Mouse (Mus musculus): ENCODE data around the gene Olfr411. TPM values are rescaled to one million over a fixed set of nuclear protein-coding genes. Genes with fewer than 3 reads are reported as not detected.

Gene Olfr411
- polyA plus RNA-seq, 1 experiment from 2014 or later: not detected

DNA sequence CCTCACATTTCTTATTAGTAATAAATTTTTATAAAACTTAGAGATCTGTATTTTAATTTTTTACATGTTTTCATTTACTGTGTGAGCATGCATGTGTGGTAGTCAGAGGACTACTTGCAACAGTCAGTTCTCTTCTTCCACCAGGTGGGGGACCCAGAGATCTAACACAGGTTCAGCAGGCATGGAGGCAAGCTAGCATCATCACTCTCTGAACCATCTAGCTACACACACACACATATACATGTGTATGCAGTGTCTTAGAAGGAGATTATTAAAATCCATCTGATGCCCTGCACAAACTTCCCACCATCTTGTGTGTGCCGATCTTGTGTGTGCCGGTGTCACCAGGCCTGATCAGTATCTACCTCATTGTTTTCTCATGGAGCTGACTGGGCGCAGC, 24.4 kb upstream of the Olfr411 start:
- Histone ChIP-seq H3K4me2 (ENCODE audit: low read length) (no peak overlapping the region), H3K27me3 (replicated peaks; ENCODE audit: control insufficient read depth, insufficient read depth, low read length) (no peaks in the 10 kb centered on the region), H3K4me1 (ENCODE audit: control insufficient read depth, insufficient read depth, low read depth, low read length) (no peaks in the 10 kb centered on the region), H3K27ac (ENCODE audit: low read depth, low read length) (no peak overlapping the region), H3K9me3 (ENCODE audit: control insufficient read depth, low read length) (no peaks in the 10 kb centered on the region), H3K9ac (ENCODE audit: low read depth, low read length) (no peak overlapping the region), H3K4me3 (ENCODE audit: low read length) (no peak overlapping the region), H3K36me3 (ENCODE audit: control insufficient read depth, insufficient read depth, low read length) (no peaks in the 10 kb centered on the region)
- WGBS: 84% methylated on average over 3 of the region's 3 CpGs
- ATAC-seq: peak; percentile 92

DNA sequence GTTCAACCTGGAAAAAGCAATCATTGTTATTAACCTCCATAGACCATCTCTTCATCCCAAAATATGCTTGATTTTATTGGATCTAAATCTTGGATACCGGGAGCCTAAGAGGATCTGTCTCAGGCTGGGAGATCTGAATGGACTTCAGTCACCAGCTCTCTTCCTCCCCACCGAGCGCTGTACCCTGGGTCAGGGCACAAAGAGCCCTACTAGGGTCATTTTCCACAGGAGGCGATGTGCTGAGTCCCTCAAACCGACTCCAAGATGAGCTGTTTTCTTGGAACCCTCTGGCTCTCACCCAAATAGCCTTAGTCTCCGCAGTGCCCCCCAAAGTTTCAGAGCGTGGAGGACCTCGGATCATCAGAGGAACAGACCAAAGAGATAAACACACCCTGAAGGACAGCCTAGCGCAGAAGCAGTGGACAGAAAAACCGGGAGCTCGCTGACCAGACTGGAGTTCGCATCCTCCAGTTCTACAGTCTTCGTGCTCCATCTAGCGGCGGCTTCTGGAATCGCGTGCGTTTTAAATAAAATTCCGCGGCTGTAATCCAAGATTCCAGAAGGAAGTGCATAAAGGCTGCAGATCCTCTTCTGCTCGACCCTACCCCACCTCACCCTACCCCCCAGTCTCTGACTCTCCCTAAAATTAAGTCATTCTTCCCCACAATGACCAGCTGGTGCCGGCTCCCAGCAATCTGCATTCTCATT, 19.1 kb upstream of the Olfr411 start:
- peak; percentile 74 for ATAC-seq
- Histone ChIP-seq H3K4me1 (ENCODE audit: control insufficient read depth, insufficient read depth, low read depth, low read length) (no peaks in the 10 kb centered on the region), H3K4me2 (ENCODE audit: low read length) (peak overlapping the region; percentile 41), H3K27ac (ENCODE audit: low read depth, low read length) (no peak overlapping the region), H3K9me3 (ENCODE audit: control insufficient read depth, low read length) (no peaks in the 10 kb centered on the region; the same call in 1 of the 2 replicates), H3K36me3 (ENCODE audit: control insufficient read depth, insufficient read depth, low read length) (no peaks in the 10 kb centered on the region), H3K9ac (ENCODE audit: low read depth, low read length) (peak overlapping the region; percentile 45; the same call in 1 of the 2 replicates), H3K4me3 (ENCODE audit: low read length) (no peak overlapping the region), H3K27me3 (replicated peaks; ENCODE audit: control insufficient read depth, insufficient read depth, low read length) (peaks cover 2% of the 10 kb centered on the region; the same call in 1 of the 2 replicates)
- WGBS: 11% methylated on average over 22 of the region's 22 CpGs

DNA sequence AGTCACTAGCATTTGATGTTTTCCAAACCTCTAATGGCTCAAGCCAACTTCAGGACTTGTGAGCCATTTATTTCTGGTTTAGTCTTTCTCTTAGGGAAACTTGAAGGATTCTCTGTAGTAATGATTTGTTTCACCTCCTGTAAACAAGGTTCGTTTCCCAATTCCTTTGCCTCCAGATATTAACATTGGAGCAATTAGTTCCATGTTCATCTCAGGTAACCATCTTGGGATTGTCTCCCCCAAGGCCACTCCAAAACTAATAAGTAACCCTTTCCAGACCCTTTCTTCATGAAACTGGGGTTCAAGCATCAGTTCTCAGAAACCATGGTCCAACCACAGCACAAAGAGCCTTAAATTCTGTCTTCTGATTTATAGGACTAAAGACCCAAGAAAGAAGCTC, 9.3 kb upstream of the Olfr411 start, which contains the start of gene Olfr412:
Gene Olfr412 (plus strand): TSS at position 301 of the 400 bp plus-strand sequence.
- no peaks in the 10 kb centered on the region for H3K27me3 ChIP-seq (replicated peaks; ENCODE audit: control insufficient read depth, insufficient read depth, low read length)
- no peak within 1 kb of the TSS for H3K4me2 ChIP-seq (ENCODE audit: low read length)
- H3K9ac ChIP-seq (ENCODE audit: low read depth, low read length): no peak within 1 kb of the TSS
- no peak within 1 kb of the TSS for H3K4me3 ChIP-seq (ENCODE audit: low read length)
- ATAC-seq: no peak
- H3K9me3 ChIP-seq (ENCODE audit: control insufficient read depth, low read length): no peaks in the 10 kb centered on the region
- H3K27ac ChIP-seq (ENCODE audit: low read depth, low read length): no peak within 1 kb of the TSS
- no peaks in the 10 kb centered on the region for H3K36me3 ChIP-seq (ENCODE audit: control insufficient read depth, insufficient read depth, low read length)
- H3K4me1 ChIP-seq (ENCODE audit: control insufficient read depth, insufficient read depth, low read depth, low read length): no peaks in the 10 kb centered on the region
- 72% methylated on average over 1 of the region's 1 CpGs for WGBS

DNA sequence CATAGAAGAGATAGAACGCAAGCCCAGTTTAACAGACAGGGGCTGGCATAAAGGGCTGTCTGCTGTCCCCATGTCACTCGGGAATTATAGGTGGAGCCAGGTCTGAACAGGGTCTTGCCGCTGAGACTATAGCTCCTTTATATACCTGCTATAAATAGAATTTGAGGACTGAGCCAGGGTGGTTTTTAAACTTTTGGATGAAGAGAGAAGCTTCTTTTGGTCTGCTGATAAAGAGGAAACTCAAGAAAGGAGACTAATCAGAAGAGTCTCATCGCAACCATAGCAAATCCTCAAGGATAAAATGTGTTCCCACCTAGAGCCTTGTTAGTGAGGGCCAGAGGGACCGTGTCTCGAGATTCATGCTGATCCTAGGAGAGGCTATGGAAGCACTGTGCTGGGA, 14.5 kb downstream of the Olfr411 start, which contains the start of gene Olfr410:
Gene Olfr410 (minus strand): TSS at position 101 of the 400 bp plus-strand sequence.
- H3K4me1 ChIP-seq (ENCODE audit: control insufficient read depth, insufficient read depth, low read depth, low read length): no peaks in the 10 kb centered on the region
- no peak within 1 kb of the TSS for H3K27ac ChIP-seq (ENCODE audit: low read depth, low read length)
- no peaks in the 10 kb centered on the region for H3K27me3 ChIP-seq (replicated peaks; ENCODE audit: control insufficient read depth, insufficient read depth, low read length)
- no peaks in the 10 kb centered on the region for H3K36me3 ChIP-seq (ENCODE audit: control insufficient read depth, insufficient read depth, low read length)
- WGBS: 83% methylated on average over 6 of the region's 6 CpGs
- no peaks in the 10 kb centered on the region for H3K9me3 ChIP-seq (ENCODE audit: control insufficient read depth, low read length)
- no peak within 1 kb of the TSS for H3K9ac ChIP-seq (ENCODE audit: low read depth, low read length)
- no peak within 1 kb of the TSS for H3K4me2 ChIP-seq (ENCODE audit: low read length)
- no peak for ATAC-seq
- no peak within 1 kb of the TSS for H3K4me3 ChIP-seq (ENCODE audit: low read length)

DNA sequence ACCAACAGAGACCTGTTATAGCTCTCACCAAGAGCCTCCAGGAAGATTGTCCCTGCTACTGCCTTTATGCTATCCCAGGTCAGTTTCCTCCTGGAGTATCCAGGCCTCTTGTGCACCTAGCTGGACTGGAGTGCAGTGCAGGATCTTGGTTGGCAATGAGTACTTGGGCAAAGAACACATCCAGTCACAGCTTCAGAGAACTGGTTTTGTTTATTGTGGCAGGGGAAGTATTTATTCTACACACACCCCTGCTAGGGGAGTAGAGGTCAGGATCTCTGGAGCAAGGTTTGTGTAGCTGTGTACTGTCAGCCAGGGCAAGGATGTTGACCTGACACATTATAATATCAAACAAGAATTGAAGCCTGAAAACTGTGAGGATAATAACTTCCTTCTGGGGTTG, 23.7 kb downstream of the Olfr411 start:
- H3K36me3 ChIP-seq (ENCODE audit: control insufficient read depth, insufficient read depth, low read length): no peaks in the 10 kb centered on the region
- no peak overlapping the region for H3K27ac ChIP-seq (ENCODE audit: low read depth, low read length)
- H3K9ac ChIP-seq (ENCODE audit: low read depth, low read length): no peak overlapping the region
- no peaks in the 10 kb centered on the region for H3K9me3 ChIP-seq (ENCODE audit: control insufficient read depth, low read length)
- no peak for ATAC-seq
- no peaks in the 10 kb centered on the region for H3K4me1 ChIP-seq (ENCODE audit: control insufficient read depth, insufficient read depth, low read depth, low read length)
- H3K4me2 ChIP-seq (ENCODE audit: low read length): no peak overlapping the region
- H3K4me3 ChIP-seq (ENCODE audit: low read length): no peak overlapping the region
- H3K27me3 ChIP-seq (replicated peaks; ENCODE audit: control insufficient read depth, insufficient read depth, low read length): no peaks in the 10 kb centered on the region

DNA sequence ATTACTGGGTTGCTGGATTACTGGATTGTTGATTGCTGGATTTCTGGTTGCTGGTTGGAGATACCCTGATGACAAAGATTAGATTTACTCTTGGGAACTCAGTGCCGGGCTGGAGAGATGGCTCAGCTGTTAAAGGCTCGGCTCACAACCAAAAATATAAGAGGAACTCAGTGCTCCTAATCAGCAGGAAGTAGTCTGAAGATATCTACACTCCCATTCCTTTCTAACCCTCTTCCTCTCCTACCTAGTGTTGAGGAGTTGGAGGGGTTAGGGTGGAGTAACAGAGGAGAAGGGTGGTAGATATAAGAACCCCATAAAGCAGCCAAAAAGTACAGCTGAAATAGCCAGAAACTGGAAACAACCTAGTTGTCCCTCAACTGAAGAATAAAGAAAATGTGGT, 26.4 kb downstream of the Olfr411 start:
- 79% methylated on average over 2 of the region's 2 CpGs for WGBS
- no peak overlapping the region for H3K4me2 ChIP-seq (ENCODE audit: low read length)
- H3K27ac ChIP-seq (ENCODE audit: low read depth, low read length): no peak overlapping the region
- H3K27me3 ChIP-seq (replicated peaks; ENCODE audit: control insufficient read depth, insufficient read depth, low read length): no peaks in the 10 kb centered on the region
- no peak overlapping the region for H3K9ac ChIP-seq (ENCODE audit: low read depth, low read length)
- no peak overlapping the region for H3K4me3 ChIP-seq (ENCODE audit: low read length)
- no peaks in the 10 kb centered on the region for H3K4me1 ChIP-seq (ENCODE audit: control insufficient read depth, insufficient read depth, low read depth, low read length)
- H3K9me3 ChIP-seq (ENCODE audit: control insufficient read depth, low read length): 0 out of 2 replicates have a peak, but pooled peaks cover 2% of the 10 kb centered on the region
- ATAC-seq: no peak
- no peaks in the 10 kb centered on the region for H3K36me3 ChIP-seq (ENCODE audit: control insufficient read depth, insufficient read depth, low read length)

Other genes starting within 250 kb of the Olfr411 start
- not detected in 2 replicates for gene Olfr401, start 238.9 kb downstream of the Olfr411 start, polyA plus RNA-seq (2015; fragmentation: Nextera tagmentation; extraction: Ambion mirVana)
- gene Olfr402, start 199.1 kb downstream of the Olfr411 start, polyA plus RNA-seq (2015; fragmentation: Nextera tagmentation; extraction: Ambion mirVana): not detected in 2 replicates
- gene Olfr403, start 166.4 kb downstream of the Olfr411 start, polyA plus RNA-seq (2015; fragmentation: Nextera tagmentation; extraction: Ambion mirVana): not detected in 2 replicates
- not detected in 2 replicates for gene Olfr43, start 141.3 kb downstream of the Olfr411 start, polyA plus RNA-seq (2015; fragmentation: Nextera tagmentation; extraction: Ambion mirVana)
- gene Olfr406, start 92.8 kb downstream of the Olfr411 start, polyA plus RNA-seq (2015; fragmentation: Nextera tagmentation; extraction: Ambion mirVana): not detected in 2 replicates
- not detected in 2 replicates for gene Olfr59, start 68.9 kb downstream of the Olfr411 start, polyA plus RNA-seq (2015; fragmentation: Nextera tagmentation; extraction: Ambion mirVana)
- gene Olfr410, start 14.6 kb downstream of the Olfr411 start, polyA plus RNA-seq (2015; fragmentation: Nextera tagmentation; extraction: Ambion mirVana): not detected in 2 replicates
- not detected in 2 replicates for gene Olfr412, start 9.4 kb upstream of the Olfr411 start, polyA plus RNA-seq (2015; fragmentation: Nextera tagmentation; extraction: Ambion mirVana)

Data from hindbrain, embryonic 16.5 days (tissue).